Mouse (Mus musculus): Measurements from ENCODE around the gene Ebf3. TPM values are rescaled to one million over a fixed set of nuclear protein-coding genes. Genes with fewer than 3 reads are reported as not detected.
A peak's percentile ranks its signal among the peaks of the same experiment; 100 is the strongest.

Gene Ebf3
- polyA plus RNA-seq, 1 experiment from 2014 or later, result 7.4 TPM

GRCm38 (mm10) chr7:137191889-137192288, 122.4 kb downstream of the Ebf3 start:
- no peaks in the 10 kb centered on the region for H3K4me1 ChIP-seq (ENCODE audit: control insufficient read depth, insufficient read depth, low read length)
- WGBS, result 79% methylated on average over 12 of the region's 12 CpGs
- no peak overlapping the region for H3K4me3 ChIP-seq (ENCODE audit: low read depth, low read length)
- no peaks in the 10 kb centered on the region for H3K9me3 ChIP-seq (ENCODE audit: control insufficient read depth, low read length)
- H3K9ac ChIP-seq (ENCODE audit: low read depth, low read length), result no peak overlapping the region
- H3K27me3 ChIP-seq (replicated peaks; ENCODE audit: control insufficient read depth, insufficient read depth, low read length), result no peaks in the 10 kb centered on the region
- no peak for ATAC-seq (ENCODE audit: low read depth)
- no peak overlapping the region for H3K27ac ChIP-seq (replicated peaks; ENCODE audit: low read depth, low read length)
- no peak overlapping the region for H3K4me2 ChIP-seq (ENCODE audit: low read depth, low read length)
- DNase-seq (ENCODE audit: low spot score), result no peak
- H3K36me3 ChIP-seq (ENCODE audit: control insufficient read depth, insufficient read depth, low read length), result peaks cover 15% of the 10 kb centered on the region

GRCm38 (mm10) chr7:137172278-137172677, 142.0 kb downstream of the Ebf3 start:
- Histone ChIP-seq H3K4me1 (ENCODE audit: control insufficient read depth, insufficient read depth, low read length) (no peaks in the 10 kb centered on the region), H3K4me2 (ENCODE audit: low read depth, low read length) (no peak overlapping the region), H3K4me3 (ENCODE audit: low read depth, low read length) (no peak overlapping the region), H3K9me3 (ENCODE audit: control insufficient read depth, low read length) (peaks cover 3% of the 10 kb centered on the region; the same call in 1 of the 2 replicates), H3K9ac (ENCODE audit: low read depth, low read length) (no peak overlapping the region), H3K27ac (replicated peaks; ENCODE audit: low read depth, low read length) (no peak overlapping the region), H3K27me3 (replicated peaks; ENCODE audit: control insufficient read depth, insufficient read depth, low read length) (no peaks in the 10 kb centered on the region), H3K36me3 (ENCODE audit: control insufficient read depth, insufficient read depth, low read length) (no peaks in the 10 kb centered on the region)
- DNase-seq (ENCODE audit: low spot score) (no peak), ATAC-seq (ENCODE audit: low read depth) (no peak)
- WGBS, result 43% methylated on average over 9 of the region's 9 CpGs

GRCm38 (mm10) chr7:137159086-137159485, 155.2 kb downstream of the Ebf3 start:
- no peak overlapping the region for H3K4me2 ChIP-seq (ENCODE audit: low read depth, low read length)
- no peak overlapping the region for H3K27ac ChIP-seq (replicated peaks; ENCODE audit: low read depth, low read length)
- no peaks in the 10 kb centered on the region for H3K27me3 ChIP-seq (replicated peaks; ENCODE audit: control insufficient read depth, insufficient read depth, low read length)
- H3K4me1 ChIP-seq (ENCODE audit: control insufficient read depth, insufficient read depth, low read length), result no peaks in the 10 kb centered on the region
- no peak overlapping the region for H3K9ac ChIP-seq (ENCODE audit: low read depth, low read length)
- DNase-seq (ENCODE audit: low spot score) (no peak), ATAC-seq (ENCODE audit: low read depth) (no peak)
- H3K36me3 ChIP-seq (ENCODE audit: control insufficient read depth, insufficient read depth, low read length), result no peaks in the 10 kb centered on the region
- no peak overlapping the region for H3K4me3 ChIP-seq (ENCODE audit: low read depth, low read length)
- no peaks in the 10 kb centered on the region for H3K9me3 ChIP-seq (ENCODE audit: control insufficient read depth, low read length)

- Histone ChIP-seq H3K36me3 (ENCODE audit: control insufficient read depth, insufficient read depth, low read length) (no peaks in the 10 kb centered on the region), H3K27me3 (replicated peaks; ENCODE audit: control insufficient read depth, insufficient read depth, low read length) (no peaks in the 10 kb centered on the region), H3K9me3 (ENCODE audit: control insufficient read depth, low read length) (no peaks in the 10 kb centered on the region), H3K9ac (ENCODE audit: low read depth, low read length) (no peak overlapping the region), H3K4me3 (ENCODE audit: low read depth, low read length) (no peak overlapping the region), H3K4me2 (ENCODE audit: low read depth, low read length) (no peak overlapping the region), H3K27ac (replicated peaks; ENCODE audit: low read depth, low read length) (no peak overlapping the region), H3K4me1 (ENCODE audit: control insufficient read depth, insufficient read depth, low read length) (no peaks in the 10 kb centered on the region)
- ATAC-seq (ENCODE audit: low read depth) (no peak), DNase-seq (ENCODE audit: low spot score) (no peak)
- WGBS, result 64% methylated on average over 2 of the region's 2 CpGs
Observed at GRCm38 (mm10) chr7:137154623-137155022, 159.6 kb downstream of the Ebf3 start.

- Histone ChIP-seq H3K36me3 (ENCODE audit: control insufficient read depth, insufficient read depth, low read length) (no peaks in the 10 kb centered on the region), H3K4me1 (ENCODE audit: control insufficient read depth, insufficient read depth, low read length) (no peaks in the 10 kb centered on the region), H3K27ac (replicated peaks; ENCODE audit: low read depth, low read length) (no peak overlapping the region), H3K9ac (ENCODE audit: low read depth, low read length) (no peak overlapping the region), H3K9me3 (ENCODE audit: control insufficient read depth, low read length) (no peaks in the 10 kb centered on the region), H3K27me3 (replicated peaks; ENCODE audit: control insufficient read depth, insufficient read depth, low read length) (no peaks in the 10 kb centered on the region), H3K4me3 (ENCODE audit: low read depth, low read length) (no peak overlapping the region), H3K4me2 (ENCODE audit: low read depth, low read length) (no peak overlapping the region)
- no peak for DNase-seq (ENCODE audit: low spot score)
- ATAC-seq (ENCODE audit: low read depth), result no peak
- WGBS, result 93% methylated on average over 2 of the region's 2 CpGs
Observed at GRCm38 (mm10) chr7:137151854-137152253, 162.4 kb downstream of the Ebf3 start.

- no peaks in the 10 kb centered on the region for H3K36me3 ChIP-seq (ENCODE audit: control insufficient read depth, insufficient read depth, low read length)
- H3K27ac ChIP-seq (replicated peaks; ENCODE audit: low read depth, low read length), result no peak overlapping the region
- DNase-seq (ENCODE audit: low spot score) (peak; percentile 29), ATAC-seq (ENCODE audit: low read depth) (no peak)
- H3K27me3 ChIP-seq (replicated peaks; ENCODE audit: control insufficient read depth, insufficient read depth, low read length), result no peaks in the 10 kb centered on the region; the same call in 1 of the 2 replicates
- H3K4me1 ChIP-seq (ENCODE audit: control insufficient read depth, insufficient read depth, low read length), result 0 out of 2 replicates have a peak, but pooled peaks cover 3% of the 10 kb centered on the region
- 0 out of 2 replicates have a peak, but pooled peaks cover 3% of the 10 kb centered on the region for H3K9me3 ChIP-seq (ENCODE audit: control insufficient read depth, low read length)
- H3K9ac ChIP-seq (ENCODE audit: low read depth, low read length), result no peak overlapping the region
- H3K4me3 ChIP-seq (ENCODE audit: low read depth, low read length), result no peak overlapping the region
- H3K4me2 ChIP-seq (ENCODE audit: low read depth, low read length), result no peak overlapping the region
- WGBS, result 63% methylated on average over 12 of the region's 12 CpGs
Observed at GRCm38 (mm10) chr7:137147101-137147500, 167.1 kb downstream of the Ebf3 start.

Other genes starting within 250 kb of the Ebf3 start
- 15.8 and 21.5 TPM in 2 replicates for gene 9430038I01Rik, start 96.3 kb upstream of the Ebf3 start, polyA plus RNA-seq (2014; fragmentation: Nextera tagmentation; extraction: Ambion mirVana)
- 266 and 278 TPM in 2 replicates for gene Glrx3, start 123.2 kb upstream of the Ebf3 start, polyA plus RNA-seq (2014; fragmentation: Nextera tagmentation; extraction: Ambion mirVana)

Data from embryonic facial prominence, embryonic 14.5 days (tissue).